Mouse (Mus musculus) embryonic fibroblast, embryonic 13.5 days (primary cell): ENCODE measurements around the gene Olfr923.

Experiments
- CTCF ChIP-seq: IDR thresholded peaks from 2 replicates; pipeline ENCODE4 v1.5.1; 2011; ENCODE audit warnings: mild to moderate bottlenecking, control low read depth, low read length, moderate library complexity, borderline replicate concordance; ENCODE audit not compliant: insufficient read depth
- POLR2A ChIP-seq: IDR thresholded peaks from 2 replicates; pipeline ENCODE4 v1.6.1; 2011; ENCODE audit warnings: low read depth, mild to moderate bottlenecking, control low read depth, low read length, moderate library complexity

- TF ChIP-seq CTCF (no peak), POLR2A (no peak)
Measured at GRCm38 (mm10) chr9:38844149-38844548, 17.8 kb downstream of the Olfr923 start, which contains the start of gene Olfr924.
